17 mouse cellular contexts compared by ENCODE assay signal in the genomic region with DNA sequence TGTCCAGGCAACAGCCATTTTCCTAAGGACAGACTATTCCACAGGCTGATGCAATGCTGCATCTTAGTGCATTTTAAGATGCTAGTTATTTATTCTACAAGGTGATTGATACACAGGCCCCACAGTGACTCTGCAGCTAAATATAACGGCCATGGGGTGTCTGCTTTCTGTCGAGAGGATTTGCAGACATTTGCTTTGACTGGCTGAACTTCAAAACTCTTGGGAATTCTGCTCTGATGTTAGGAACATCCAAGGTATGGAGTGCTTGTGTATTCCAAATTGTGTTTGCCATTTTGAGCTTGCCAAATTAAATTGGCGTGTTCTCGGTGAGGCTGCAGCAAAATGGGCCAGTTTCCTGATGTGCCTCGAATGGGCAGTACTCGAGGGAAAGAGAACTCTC. TPM values are rescaled to one million over a fixed set of nuclear protein-coding genes. Genes with fewer than 3 reads are reported as not detected.
DNase-seq lines count a peak whose midpoint lies in the region; ATAC-seq and TF ChIP-seq lines count a peak whose summit lies in the region.
"Had no signal": no experiment of that assay in that cellular context is flagged by ENCODE, and none has a peak within 500 bp of the region (broad histone marks: within the 10 kb centered on the region; RNA-seq: fewer than 3 reads in every experiment).

No protein-coding gene starts in this region.

- no peaks in the 10 kb centered on the region for H3K79me2 ChIP-seq in heart, adult 2 months (replicated peaks; ENCODE audit: control insufficient read depth, insufficient read depth, low read length)

- no peaks in the 10 kb centered on the region; the same call in none of the 2 replicates for H3K36me3 ChIP-seq in heart, adult 2 months (ENCODE audit: control insufficient read depth, insufficient read depth, low read length)
- no peaks in the 10 kb centered on the region for H3K36me3 ChIP-seq in heart, embryonic 15.5 days
- H3K36me3 ChIP-seq in forebrain, embryonic 15.5 days: no peaks in the 10 kb centered on the region
- H3K36me3 ChIP-seq: limb, embryonic 10.5 days; midbrain, embryonic 15.5 days had no signal

- no peak for TF ChIP-seq EP300 in heart, adult 2 months (IDR thresholded peaks at IDR 0.05; ENCODE audit: insufficient read depth, low read depth, low read length)

- intact Hi-C loops in heart, postnatal 25 days (cut with DNase I): loop anchor here (5.0 kb wide), 1 partner anchor 37 kb away; no protein-coding TSS in a partner anchor
- intact Hi-C loops in heart, adult 2 months (cut with DNase I): loop anchor here (2.0 kb wide), 1 partner anchor 40 kb away; no protein-coding TSS in a partner anchor

- no peak overlapping the region for H3K4me3 ChIP-seq in heart, adult 2 months
- H3K4me3 ChIP-seq in heart, embryonic 15.5 days: peak overlapping the region; percentile 8; the same call in 1 of the 2 replicates
- no peak overlapping the region for H3K4me3 ChIP-seq in forebrain, embryonic 15.5 days
- H3K4me3 ChIP-seq: limb, embryonic 10.5 days; midbrain, embryonic 15.5 days had no signal

- H3K9ac ChIP-seq in heart, adult 2 months (ENCODE audit: low read depth, low read length): no peak overlapping the region; the same call in 1 of the 2 replicates
- H3K9ac ChIP-seq in heart, embryonic 15.5 days: peak overlapping the region; percentile 33; the same call in 1 of the 2 replicates
- no peak overlapping the region for H3K9ac ChIP-seq in forebrain, embryonic 15.5 days (replicated peaks)
- H3K9ac ChIP-seq: lung, embryonic 14.5 days; midbrain, embryonic 15.5 days had no signal

- DNase-seq in heart, adult 11 months: peak; percentile 93
- DNase-seq in heart, postnatal 25 days (ENCODE audit: low spot score): no peak
- peak in 1 of 2 experiments; percentile 26 for DNase-seq in heart, adult 2 months
- DNase-seq in skeletal muscle tissue, adult 2 months (ENCODE audit: low read depth, low spot score): peak; percentile 4
- DNase-seq in thymus, postnatal 14 days: no peak
- DNase-seq: adrenal gland, postnatal 36 days; cerebellum, adult 9-10 months; lung, embryonic 14.5 days; thymus, adult 2 months had no signal

- peak overlapping the region; percentile 69 for H3K27ac ChIP-seq in heart, adult 2 months
- H3K27ac ChIP-seq in heart, embryonic 15.5 days: peak overlapping the region; percentile 92
- H3K27ac ChIP-seq in forebrain, embryonic 15.5 days (replicated peaks): no peak overlapping the region
- H3K27ac ChIP-seq: limb, embryonic 10.5 days; macrophage; midbrain, embryonic 15.5 days had no signal

- no peak for TF ChIP-seq POLR2A in heart, adult 2 months (IDR thresholded peaks at IDR 0.05; ENCODE audit: insufficient read depth, low read depth, low read length)

- no peaks in the 10 kb centered on the region; the same call in 1 of the 2 replicates for H3K4me1 ChIP-seq in heart, adult 2 months (ENCODE audit: control insufficient read depth, insufficient read depth, low read length)
- H3K4me1 ChIP-seq in heart, embryonic 15.5 days (replicated peaks): peaks cover 20% of the 10 kb centered on the region
- H3K4me1 ChIP-seq in forebrain, embryonic 15.5 days: peaks cover 19% of the 10 kb centered on the region; the same call in 1 of the 2 replicates
- H3K4me1 ChIP-seq: limb, embryonic 10.5 days; midbrain, embryonic 15.5 days had no signal

- peak; percentile 17; the same call in 1 of the 2 replicates for ATAC-seq in heart, embryonic 15.5 days (replicated peaks; ENCODE audit: insufficient number of reproducible peaks, insufficient read depth, low FRiP score, low read depth)
- ATAC-seq in forebrain, embryonic 15.5 days (replicated peaks): no peak
- no peak for ATAC-seq in megakaryocyte-erythroid progenitor cell, adult 5-6 weeks (replicated peaks; ENCODE audit: low FRiP score, low TSS enrichment, poor library complexity, severe bottlenecking)
- ATAC-seq: forebrain, embryonic 14.5 days; midbrain, embryonic 15.5 days had no signal

- no peaks in the 10 kb centered on the region for H3K9me3 ChIP-seq in heart, embryonic 15.5 days (replicated peaks)
- H3K9me3 ChIP-seq in forebrain, embryonic 15.5 days: no peaks in the 10 kb centered on the region
- H3K9me3 ChIP-seq: limb, embryonic 10.5 days; midbrain, embryonic 15.5 days had no signal

- no peak for TF ChIP-seq CTCF in heart, adult 2 months (IDR thresholded peaks at IDR 0.05)

- WGBS in heart, adult 2 months: 13% methylated on average over 6 of the region's 6 CpGs
- WGBS in heart, embryonic 15.5 days: 17% methylated on average over 6 of the region's 6 CpGs
- 62% methylated on average over 6 of the region's 6 CpGs for WGBS in forebrain, embryonic 15.5 days

- H3K27me3 ChIP-seq in heart, adult 2 months (ENCODE audit: control insufficient read depth, insufficient read depth, low read length): no peaks in the 10 kb centered on the region
- no peaks in the 10 kb centered on the region for H3K27me3 ChIP-seq in heart, embryonic 15.5 days
- H3K27me3 ChIP-seq in forebrain, embryonic 15.5 days: no peaks in the 10 kb centered on the region
- H3K27me3 ChIP-seq: midbrain, embryonic 15.5 days had no signal

- peak overlapping the region; percentile 47 for H3K4me2 ChIP-seq in heart, embryonic 15.5 days
- H3K4me2 ChIP-seq in forebrain, embryonic 15.5 days (replicated peaks): no peak overlapping the region
- H3K4me2 ChIP-seq: liver, embryonic 11.5 days; lung, embryonic 14.5 days; midbrain, embryonic 15.5 days had no signal

RNA-seq across cellular contexts. Expression of a gene that starts 2.4 kb away (rescaled TPM):
- total RNA-seq in heart, postnatal 25 days (2021): 100 to 1,000 TPM; 449 to 453 TPM
- total RNA-seq in heart, adult 2 months (2021): 100 to 1,000 TPM; 426 to 460 TPM
- polyA plus RNA-seq in heart, adult 2 months (2012; rRNA removed): 49.9 and 111 TPM in 2 replicates
- 73.3 and 83.6 TPM in 2 replicates for polyA plus RNA-seq in heart, embryonic 15.5 days (2015; fragmentation: Nextera tagmentation; extraction: Ambion mirVana)
- polyA plus RNA-seq in forebrain, embryonic 15.5 days (2015; fragmentation: Nextera tagmentation; extraction: Ambion mirVana): 17.7 and 18.4 TPM in 2 replicates
- 9.1 and 12.0 TPM in 2 replicates for total RNA-seq in megakaryocyte-erythroid progenitor cell, adult 5-6 weeks (2014; fragmentation: Nextera tagmentation)
- total RNA-seq in megakaryocyte-erythroid progenitor cell, adult 5-6 weeks (2017): 14.4 and 14.6 TPM in 2 replicates

Comparison
In these comparisons a context has a peak if more than half of its experiments do, and no peak if none do; other contexts are left out.
1. DNase-seq: peak in heart, adult 11 months (single experiment) and skeletal muscle tissue, adult 2 months (single experiment); none in heart, postnatal 25 days (single experiment) and thymus, postnatal 14 days (single experiment).
2. RNA of a gene that starts 2.4 kb away (total RNA-seq): 426 to 460 TPM in heart, adult 2 months and 449 to 453 TPM in heart, postnatal 25 days; 9.1 to 14.6 TPM in megakaryocyte-erythroid progenitor cell, adult 5-6 weeks; every median in the first group is over 10 times any median in the second.